Mouse (Mus musculus): ENCODE measurements around the gene Agbl4. TPM values are rescaled to one million over a fixed set of nuclear protein-coding genes. Genes with fewer than 3 reads are reported as not detected.

The Agbl4 gene
- polyA plus RNA-seq, 1 experiment from 2014 or later: 0.97 TPM

- H3K4me3 ChIP-seq (ENCODE audit: low read length): no peak overlapping the region
- WGBS: 65% methylated on average over 3 of the region's 3 CpGs
- no peaks in the 10 kb centered on the region for H3K36me3 ChIP-seq (ENCODE audit: control insufficient read depth, insufficient read depth, low read length)
- no peak overlapping the region for H3K9ac ChIP-seq (ENCODE audit: low read length)
- peak overlapping the region; percentile 72; the same call in 1 of the 2 replicates for H3K4me2 ChIP-seq (ENCODE audit: low read depth, low read length)
- no peaks in the 10 kb centered on the region for H3K27me3 ChIP-seq (ENCODE audit: control insufficient read depth, insufficient read depth, low read depth, low read length)
- peaks cover 8% of the 10 kb centered on the region; the same call in 1 of the 2 replicates for H3K4me1 ChIP-seq (replicated peaks; ENCODE audit: control insufficient read depth, insufficient read depth, low read length)
- H3K9me3 ChIP-seq (ENCODE audit: control insufficient read depth, low read length): no peaks in the 10 kb centered on the region
- H3K27ac ChIP-seq (ENCODE audit: low read length): no peak overlapping the region
- no peak for ATAC-seq (ENCODE audit: low read depth)
These were observed 1019.1 kb downstream of the Agbl4 start for GRCm38 (mm10) chr4:111416551-111416950.

DNA sequence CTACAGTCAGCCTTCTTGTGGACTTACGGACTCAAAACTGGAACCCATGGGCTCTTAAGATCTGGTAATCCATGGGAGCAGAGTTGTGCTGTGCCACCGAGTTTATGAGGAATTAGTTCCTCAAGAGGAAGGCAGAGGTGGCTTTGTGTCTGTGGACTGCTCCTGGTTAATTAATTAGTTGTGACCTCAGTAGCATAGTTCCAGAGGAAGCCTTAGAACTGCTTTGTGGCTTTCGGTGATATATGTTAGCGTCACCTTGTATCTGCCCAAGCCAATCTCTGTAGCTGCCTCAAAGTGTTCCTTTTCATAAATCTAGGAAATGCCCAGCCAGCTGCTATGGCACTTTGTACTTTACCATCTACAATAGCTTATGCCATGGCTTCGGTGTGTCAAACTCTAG lies 1020.3 kb downstream of the Agbl4 start:
- no peak for ATAC-seq (ENCODE audit: low read depth)
- H3K9me3 ChIP-seq (ENCODE audit: control insufficient read depth, low read length): no peaks in the 10 kb centered on the region
- no peak overlapping the region for H3K4me2 ChIP-seq (ENCODE audit: low read depth, low read length)
- H3K4me3 ChIP-seq (ENCODE audit: low read length): no peak overlapping the region
- no peak overlapping the region for H3K9ac ChIP-seq (ENCODE audit: low read length)
- H3K36me3 ChIP-seq (ENCODE audit: control insufficient read depth, insufficient read depth, low read length): no peaks in the 10 kb centered on the region
- WGBS: 86% methylated on average over 5 of the region's 5 CpGs
- H3K27me3 ChIP-seq (ENCODE audit: control insufficient read depth, insufficient read depth, low read depth, low read length): no peaks in the 10 kb centered on the region
- H3K27ac ChIP-seq (ENCODE audit: low read length): no peak overlapping the region
- peaks cover 8% of the 10 kb centered on the region; the same call in 1 of the 2 replicates for H3K4me1 ChIP-seq (replicated peaks; ENCODE audit: control insufficient read depth, insufficient read depth, low read length)

GRCm38 (mm10) chr4:111419476-111419875 lies 1022.0 kb downstream of the Agbl4 start:
- H3K27me3 ChIP-seq (ENCODE audit: control insufficient read depth, insufficient read depth, low read depth, low read length): no peaks in the 10 kb centered on the region
- WGBS: 83% methylated on average over 1 of the region's 1 CpGs
- ATAC-seq (ENCODE audit: low read depth): no peak
- H3K9ac ChIP-seq (ENCODE audit: low read length): no peak overlapping the region
- no peak overlapping the region for H3K4me3 ChIP-seq (ENCODE audit: low read length)
- no peak overlapping the region for H3K27ac ChIP-seq (ENCODE audit: low read length)
- no peaks in the 10 kb centered on the region for H3K9me3 ChIP-seq (ENCODE audit: control insufficient read depth, low read length)
- no peak overlapping the region for H3K4me2 ChIP-seq (ENCODE audit: low read depth, low read length)
- H3K4me1 ChIP-seq (replicated peaks; ENCODE audit: control insufficient read depth, insufficient read depth, low read length): peaks cover 8% of the 10 kb centered on the region; the same call in 1 of the 2 replicates
- no peaks in the 10 kb centered on the region for H3K36me3 ChIP-seq (ENCODE audit: control insufficient read depth, insufficient read depth, low read length)

DNA sequence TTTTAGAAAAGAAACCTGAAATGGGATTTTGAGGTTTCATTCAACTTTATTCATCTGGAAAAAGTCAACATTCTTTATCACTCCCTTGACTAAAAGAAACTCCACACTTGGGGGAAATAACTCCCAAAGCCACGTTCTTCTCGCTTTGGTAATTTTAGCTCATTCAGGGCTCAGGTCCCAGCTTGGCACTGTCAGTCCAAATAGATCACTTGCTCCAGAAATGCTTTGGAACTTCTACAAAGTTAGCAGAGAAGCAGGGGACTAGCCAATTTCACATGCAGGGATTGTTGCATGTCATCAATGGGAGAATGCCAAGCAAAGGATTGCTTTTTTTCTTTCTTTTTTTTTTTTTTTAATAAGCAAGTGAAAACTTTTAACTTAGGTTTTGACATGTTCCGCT lies 1022.6 kb downstream of the Agbl4 start:
- no peaks in the 10 kb centered on the region for H3K27me3 ChIP-seq (ENCODE audit: control insufficient read depth, insufficient read depth, low read depth, low read length)
- H3K27ac ChIP-seq (ENCODE audit: low read length): no peak overlapping the region
- H3K4me1 ChIP-seq (replicated peaks; ENCODE audit: control insufficient read depth, insufficient read depth, low read length): peaks cover 12% of the 10 kb centered on the region
- ATAC-seq (ENCODE audit: low read depth): no peak
- H3K36me3 ChIP-seq (ENCODE audit: control insufficient read depth, insufficient read depth, low read length): no peaks in the 10 kb centered on the region
- H3K4me2 ChIP-seq (ENCODE audit: low read depth, low read length): no peak overlapping the region
- 72% methylated on average over 3 of the region's 3 CpGs for WGBS
- no peak overlapping the region for H3K9ac ChIP-seq (ENCODE audit: low read length)
- no peak overlapping the region for H3K4me3 ChIP-seq (ENCODE audit: low read length)
- no peaks in the 10 kb centered on the region for H3K9me3 ChIP-seq (ENCODE audit: control insufficient read depth, low read length)

DNA sequence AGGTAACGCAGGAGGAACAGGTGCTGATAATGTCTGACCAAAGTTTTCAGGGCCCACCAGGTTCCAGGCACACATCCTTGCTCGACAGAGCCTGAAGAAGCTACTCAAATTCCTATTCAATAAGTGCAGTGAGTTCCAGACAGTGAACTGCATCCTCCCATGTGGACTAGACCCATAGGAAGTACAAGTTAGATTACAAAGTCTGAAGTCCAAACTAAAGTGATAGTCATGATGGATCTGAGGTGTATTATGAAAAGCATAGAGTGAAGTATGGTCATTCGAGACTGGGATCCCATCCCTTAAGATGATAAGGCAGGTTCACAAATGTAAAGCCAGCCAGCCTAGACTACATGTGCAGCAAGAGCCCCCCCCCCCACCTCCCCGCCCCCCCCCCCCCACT lies 1023.5 kb downstream of the Agbl4 start:
- WGBS: 85% methylated on average over 4 of the region's 4 CpGs

DNA sequence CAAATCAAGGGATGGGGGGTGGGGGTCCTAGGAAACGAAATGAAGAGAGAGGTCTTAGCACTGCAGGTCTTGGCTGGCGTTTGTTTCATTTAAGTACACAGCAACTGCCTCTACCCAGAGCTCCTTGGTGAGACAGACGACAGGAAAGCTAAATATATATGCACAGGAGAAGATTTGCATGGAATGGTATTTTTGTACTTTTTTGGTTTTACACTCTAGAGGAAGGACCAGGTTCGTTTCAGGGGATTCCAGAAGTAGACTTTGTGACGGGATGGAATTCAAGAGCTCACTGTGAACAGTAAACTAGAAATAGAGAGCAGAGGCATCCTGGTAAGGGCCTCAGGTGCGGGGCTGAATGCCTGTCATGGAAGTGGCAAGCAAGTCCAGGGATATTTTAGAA lies 1024.3 kb downstream of the Agbl4 start:
- WGBS: 80% methylated on average over 6 of the region's 6 CpGs
- H3K4me2 ChIP-seq (ENCODE audit: low read depth, low read length): no peak overlapping the region
- no peaks in the 10 kb centered on the region for H3K36me3 ChIP-seq (ENCODE audit: control insufficient read depth, insufficient read depth, low read length)
- H3K9me3 ChIP-seq (ENCODE audit: control insufficient read depth, low read length): no peaks in the 10 kb centered on the region
- ATAC-seq (ENCODE audit: low read depth): no peak
- H3K4me3 ChIP-seq (ENCODE audit: low read length): no peak overlapping the region
- H3K27me3 ChIP-seq (ENCODE audit: control insufficient read depth, insufficient read depth, low read depth, low read length): no peaks in the 10 kb centered on the region
- H3K9ac ChIP-seq (ENCODE audit: low read length): no peak overlapping the region
- peaks cover 9% of the 10 kb centered on the region for H3K4me1 ChIP-seq (replicated peaks; ENCODE audit: control insufficient read depth, insufficient read depth, low read length)
- H3K27ac ChIP-seq (ENCODE audit: low read length): no peak overlapping the region

More for the DNA sequence above, 1023.5 kb downstream of the Agbl4 start:
- H3K36me3 ChIP-seq (ENCODE audit: control insufficient read depth, insufficient read depth, low read length): no peaks in the 10 kb centered on the region
- H3K27ac ChIP-seq (ENCODE audit: low read length): no peak overlapping the region
- no peak for ATAC-seq (ENCODE audit: low read depth)
- no peak overlapping the region for H3K9ac ChIP-seq (ENCODE audit: low read length)
- H3K9me3 ChIP-seq (ENCODE audit: control insufficient read depth, low read length): no peaks in the 10 kb centered on the region
- no peak overlapping the region for H3K4me3 ChIP-seq (ENCODE audit: low read length)
- H3K4me2 ChIP-seq (ENCODE audit: low read depth, low read length): no peak overlapping the region
- no peaks in the 10 kb centered on the region for H3K27me3 ChIP-seq (ENCODE audit: control insufficient read depth, insufficient read depth, low read depth, low read length)
- H3K4me1 ChIP-seq (replicated peaks; ENCODE audit: control insufficient read depth, insufficient read depth, low read length): peaks cover 15% of the 10 kb centered on the region

- WGBS: 84% methylated on average over 1 of the region's 1 CpGs
- ATAC-seq (ENCODE audit: low read depth): no peak
- no peak overlapping the region for H3K4me3 ChIP-seq (ENCODE audit: low read length)
- H3K9ac ChIP-seq (ENCODE audit: low read length): no peak overlapping the region
- H3K4me2 ChIP-seq (ENCODE audit: low read depth, low read length): no peak overlapping the region
- H3K27ac ChIP-seq (ENCODE audit: low read length): no peak overlapping the region
- H3K9me3 ChIP-seq (ENCODE audit: control insufficient read depth, low read length): no peaks in the 10 kb centered on the region
- no peaks in the 10 kb centered on the region for H3K27me3 ChIP-seq (ENCODE audit: control insufficient read depth, insufficient read depth, low read depth, low read length)
- no peaks in the 10 kb centered on the region for H3K36me3 ChIP-seq (ENCODE audit: control insufficient read depth, insufficient read depth, low read length)
- peaks cover 9% of the 10 kb centered on the region for H3K4me1 ChIP-seq (replicated peaks; ENCODE audit: control insufficient read depth, insufficient read depth, low read length)
These were observed 1027.0 kb downstream of the Agbl4 start for GRCm38 (mm10) chr4:111424371-111424950.

DNA sequence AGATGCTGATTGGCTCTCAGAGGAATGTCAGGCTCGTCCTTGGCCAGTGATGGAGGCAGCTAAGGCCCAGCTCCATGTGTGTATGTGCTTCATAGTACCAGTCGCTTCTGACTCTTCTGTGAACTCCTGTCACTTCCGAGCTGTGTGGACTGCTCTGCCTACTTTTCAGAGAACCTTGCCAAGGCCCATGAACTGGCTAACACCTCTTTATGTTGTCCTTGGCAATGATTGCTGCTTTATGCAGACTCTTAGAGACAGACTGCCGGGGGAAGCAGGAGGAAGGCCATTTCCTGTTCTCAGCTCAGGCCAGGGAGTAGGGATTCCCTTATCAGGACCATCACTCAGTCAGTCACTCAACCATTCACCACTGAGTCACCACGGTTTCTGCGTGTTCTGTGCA lies 1027.7 kb downstream of the Agbl4 start:
- no peaks in the 10 kb centered on the region for H3K27me3 ChIP-seq (ENCODE audit: control insufficient read depth, insufficient read depth, low read depth, low read length)
- 34% methylated on average over 6 of the region's 6 CpGs for WGBS
- H3K36me3 ChIP-seq (ENCODE audit: control insufficient read depth, insufficient read depth, low read length): no peaks in the 10 kb centered on the region; the same call in 1 of the 2 replicates
- H3K4me1 ChIP-seq (replicated peaks; ENCODE audit: control insufficient read depth, insufficient read depth, low read length): peaks cover 9% of the 10 kb centered on the region
- H3K4me3 ChIP-seq (ENCODE audit: low read length): no peak overlapping the region
- ATAC-seq (ENCODE audit: low read depth): peak; percentile 88
- H3K27ac ChIP-seq (ENCODE audit: low read length): no peak overlapping the region
- no peak overlapping the region for H3K4me2 ChIP-seq (ENCODE audit: low read depth, low read length)
- H3K9ac ChIP-seq (ENCODE audit: low read length): no peak overlapping the region
- no peaks in the 10 kb centered on the region for H3K9me3 ChIP-seq (ENCODE audit: control insufficient read depth, low read length)

DNA sequence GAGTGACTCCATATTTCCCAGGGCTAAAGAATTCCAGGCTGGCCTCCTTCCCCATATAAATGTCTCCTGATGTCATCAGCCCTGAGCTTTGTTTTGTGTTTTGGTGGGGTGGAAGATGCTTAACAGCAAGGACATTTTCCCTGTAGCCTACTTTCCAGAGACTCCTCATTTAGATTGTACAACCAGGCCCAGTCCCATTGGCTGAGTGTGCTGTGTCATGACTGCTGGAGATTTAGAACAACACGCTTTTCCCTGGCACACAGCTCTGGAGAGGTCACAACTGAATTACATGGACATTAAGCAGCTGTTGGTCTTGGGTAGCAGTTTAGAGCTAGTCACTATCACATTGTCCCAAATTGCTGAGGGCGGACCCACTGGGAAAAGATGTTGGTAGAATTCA lies 1033.7 kb downstream of the Agbl4 start:
- Histone ChIP-seq H3K27ac (ENCODE audit: low read length) (no peak overlapping the region), H3K9me3 (ENCODE audit: control insufficient read depth, low read length) (no peaks in the 10 kb centered on the region), H3K27me3 (ENCODE audit: control insufficient read depth, insufficient read depth, low read depth, low read length) (no peaks in the 10 kb centered on the region), H3K4me1 (replicated peaks; ENCODE audit: control insufficient read depth, insufficient read depth, low read length) (0 out of 2 replicates have a peak, but pooled peaks cover 5% of the 10 kb centered on the region), H3K4me2 (ENCODE audit: low read depth, low read length) (no peak overlapping the region), H3K36me3 (ENCODE audit: control insufficient read depth, insufficient read depth, low read length) (peaks cover 15% of the 10 kb centered on the region; the same call in 1 of the 2 replicates), H3K9ac (ENCODE audit: low read length) (no peak overlapping the region), H3K4me3 (ENCODE audit: low read length) (no peak overlapping the region)
- 72% methylated on average over 2 of the region's 2 CpGs for whole genome bisulfite sequencing
- ATAC-seq (ENCODE audit: low read depth): peak; percentile 93

Measured in lung, embryonic 16.5 days (tissue).